Mouse (Mus musculus) hindbrain, embryonic 12.5 days (tissue): ENCODE data around the gene Tcaf2. TPM values are rescaled to one million over a fixed set of nuclear protein-coding genes. Genes with fewer than 3 reads are reported as not detected.
A peak's percentile ranks its signal among the peaks of the same experiment; 100 is the strongest.

Source experiments
- ATAC-seq: fragments of 200-750 bp; cut with Nextera tagmentation; 2 replicates; pipeline ENCODE4 v1.8.0; 2017; ENCODE audit warnings: moderate TSS enrichment; ENCODE audit not compliant: low FRiP score
- H3K27ac ChIP-seq: fragments of 300-500 bp; sonication (generic); 2 replicates; pipeline ENCODE4 v1.5.1; 2016; ENCODE audit warnings: mild to moderate bottlenecking
- H3K27me3 ChIP-seq: fragments of 300-500 bp; sonication (generic); 2 replicates; pipeline ENCODE4 v1.6.1; 2016; ENCODE audit warnings: mild to moderate bottlenecking
- H3K36me3 ChIP-seq: fragments of 300-500 bp; sonication (generic); 2 replicates; pipeline ENCODE4 v1.6.1; 2016; ENCODE audit warnings: mild to moderate bottlenecking
- H3K4me1 ChIP-seq: fragments of 300-500 bp; sonication (generic); 2 replicates; pipeline ENCODE4 v1.6.1; 2016
- H3K4me2 ChIP-seq: fragments of 300-500 bp; sonication (generic); replicated peaks from 2 replicates; pipeline ENCODE4 v1.6.1; 2016; ENCODE audit warnings: mild to moderate bottlenecking
- H3K4me3 ChIP-seq: fragments of 300-500 bp; sonication (generic); 2 replicates; pipeline ENCODE4 v1.5.1; 2016; ENCODE audit warnings: mild to moderate bottlenecking
- H3K9ac ChIP-seq: fragments of 300-500 bp; sonication (generic); 2 replicates; pipeline ENCODE4 v1.6.1; 2016; ENCODE audit warnings: mild to moderate bottlenecking, moderate library complexity
- H3K9me3 ChIP-seq: fragments of 300-500 bp; sonication (generic); replicated peaks from 2 replicates; pipeline ENCODE4 v1.6.1; 2016; ENCODE audit warnings: mild to moderate bottlenecking
- WGBS: fragments of 180-500 bp; shearing (Covaris S2); methylation state at CpG from one replicate; pipeline ENCODE4 v1.1.7; 2016; 5-methylcytosine and 5-hydroxymethylcytosine counted together
- polyA plus RNA-seq: library from polyadenylated mRNA; unstranded; fragments of >200 nt; fragmentation: Nextera tagmentation; extraction: Ambion mirVana; gene quantifications from 2 replicates; pipeline ENCODE4 v1.2.1, GENCODE M21; 2016

Tcaf2 gene
- 3.8 and 4.5 TPM in 2 replicates for polyA plus RNA-seq

- H3K4me1 ChIP-seq = no peaks in the 10 kb centered on the region
- ATAC-seq = peak; percentile 99
- H3K27ac ChIP-seq = no peak within 1 kb of the TSS
- H3K36me3 ChIP-seq = no peaks in the 10 kb centered on the region
- under 1% methylated on average over 23 of the region's 23 CpGs for WGBS
- peak within 1 kb of the TSS; percentile 37 for H3K4me3 ChIP-seq
- no peaks in the 10 kb centered on the region for H3K9me3 ChIP-seq
- no peaks in the 10 kb centered on the region for H3K27me3 ChIP-seq
- H3K4me2 ChIP-seq = peak within 1 kb of the TSS; percentile 58
- no peak within 1 kb of the TSS for H3K9ac ChIP-seq
Measured at GRCm38 (mm10) chr6:42644912-42645549, at the start of gene Tcaf2. Tcaf2 (minus strand) TSS chr6:42645254.

DNA sequence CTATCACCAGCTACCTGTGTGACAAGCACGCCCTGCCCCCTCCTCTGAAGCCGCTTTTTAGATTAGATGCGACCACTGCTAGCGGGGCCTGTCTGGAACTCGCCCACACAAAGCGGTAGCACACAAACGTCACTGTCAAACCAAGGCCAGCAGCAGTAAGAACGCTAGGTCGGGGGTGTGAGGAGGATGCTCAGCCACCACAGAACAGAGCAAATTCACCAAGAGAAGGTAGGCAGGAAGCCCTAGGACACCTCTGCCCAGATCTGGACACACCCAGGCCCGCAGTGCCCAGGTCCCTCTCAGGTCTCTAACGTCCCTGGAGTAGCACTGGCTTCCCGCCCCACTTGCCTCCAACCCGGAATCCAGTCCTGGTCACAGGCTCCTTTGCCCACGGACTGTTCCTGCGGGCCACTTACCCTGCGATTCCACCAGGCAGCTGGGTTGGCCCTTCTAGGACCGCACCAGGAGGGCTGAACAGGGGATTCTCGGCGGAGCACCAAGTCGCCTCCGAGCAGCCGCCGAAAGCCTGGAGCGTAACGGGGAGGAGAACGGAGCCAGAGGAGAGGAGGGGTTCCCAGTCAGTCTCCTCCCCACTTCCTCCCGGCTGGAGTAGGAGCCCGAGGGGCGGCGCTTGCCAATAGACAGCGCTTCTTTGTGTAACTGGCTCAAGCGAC, 47.6 kb upstream of the Tcaf2 start:
- Histone ChIP-seq H3K4me3 (peak overlapping the region; percentile 54), H3K27me3 (no peaks in the 10 kb centered on the region), H3K9ac (peak overlapping the region; percentile 96), H3K36me3 (peaks cover 9% of the 10 kb centered on the region), H3K4me1 (peaks cover 23% of the 10 kb centered on the region), H3K9me3 (no peaks in the 10 kb centered on the region), H3K27ac (peak overlapping the region; percentile 97), H3K4me2 (peak overlapping the region; percentile 68)
- under 1% methylated on average over 32 of the region's 32 CpGs for WGBS
- peak; percentile 93 for ATAC-seq

DNA sequence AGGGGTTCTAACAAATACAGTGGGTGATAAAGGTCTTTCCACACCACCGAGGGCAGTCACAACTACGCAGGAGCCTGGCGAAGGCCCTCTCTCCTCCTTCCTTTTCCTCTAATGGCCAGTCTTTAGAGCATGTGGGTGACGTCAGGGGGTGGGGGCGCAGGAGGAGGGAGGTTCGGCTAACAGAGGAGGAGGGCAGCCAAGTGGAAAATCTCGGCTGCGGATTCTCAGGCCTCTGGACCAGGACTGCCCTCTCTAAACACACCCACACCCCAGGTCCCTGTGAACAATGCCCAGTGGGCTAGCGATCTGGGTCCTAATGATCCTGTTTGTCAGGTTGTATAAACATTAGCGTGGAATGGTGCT, 47.1 kb upstream of the Tcaf2 start:
- H3K4me2 ChIP-seq = peak overlapping the region; percentile 68
- peaks cover 9% of the 10 kb centered on the region for H3K36me3 ChIP-seq
- H3K27ac ChIP-seq = peak overlapping the region; percentile 97
- H3K9ac ChIP-seq = peak overlapping the region; percentile 96
- peak; percentile 90 for ATAC-seq
- WGBS = 0% methylated on average over 10 of the region's 10 CpGs
- no peaks in the 10 kb centered on the region for H3K9me3 ChIP-seq
- no peaks in the 10 kb centered on the region for H3K27me3 ChIP-seq
- H3K4me1 ChIP-seq = peaks cover 23% of the 10 kb centered on the region
- H3K4me3 ChIP-seq = peak overlapping the region; percentile 54

GRCm38 (mm10) chr6:42689761-42690160, 44.7 kb upstream of the Tcaf2 start:
- no peak overlapping the region for H3K9ac ChIP-seq
- H3K27me3 ChIP-seq = no peaks in the 10 kb centered on the region
- H3K36me3 ChIP-seq = peaks cover 27% of the 10 kb centered on the region
- H3K4me2 ChIP-seq = no peak overlapping the region
- no peak for ATAC-seq
- no peak overlapping the region for H3K27ac ChIP-seq
- H3K4me3 ChIP-seq = no peak overlapping the region
- H3K4me1 ChIP-seq = peaks cover 23% of the 10 kb centered on the region
- H3K9me3 ChIP-seq = no peaks in the 10 kb centered on the region

DNA sequence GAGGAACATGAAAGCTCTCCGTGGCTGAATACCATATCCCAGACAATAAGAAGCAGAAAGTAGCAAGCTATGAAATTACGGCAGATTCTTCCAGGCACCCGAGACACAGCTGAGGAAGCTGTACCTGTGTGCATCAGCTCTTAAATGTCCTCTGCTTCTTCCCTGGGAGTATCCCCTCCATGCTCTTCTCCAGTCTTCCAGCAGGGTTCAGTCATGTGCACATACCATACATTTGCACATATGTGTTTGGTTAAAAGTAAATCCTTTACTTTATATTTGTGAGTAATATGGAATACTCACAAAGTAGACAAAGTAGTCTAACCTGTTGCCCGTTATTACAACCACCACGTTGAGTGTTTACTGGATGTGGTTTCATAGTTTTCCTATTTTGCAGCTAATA, 42.9 kb upstream of the Tcaf2 start:
- no peak for ATAC-seq
- Histone ChIP-seq H3K9me3 (no peaks in the 10 kb centered on the region), H3K4me2 (no peak overlapping the region), H3K4me3 (no peak overlapping the region), H3K27ac (no peak overlapping the region), H3K36me3 (peaks cover 34% of the 10 kb centered on the region), H3K27me3 (no peaks in the 10 kb centered on the region), H3K9ac (no peak overlapping the region), H3K4me1 (peaks cover 21% of the 10 kb centered on the region)
- WGBS = 90% methylated on average over 5 of the region's 5 CpGs

DNA sequence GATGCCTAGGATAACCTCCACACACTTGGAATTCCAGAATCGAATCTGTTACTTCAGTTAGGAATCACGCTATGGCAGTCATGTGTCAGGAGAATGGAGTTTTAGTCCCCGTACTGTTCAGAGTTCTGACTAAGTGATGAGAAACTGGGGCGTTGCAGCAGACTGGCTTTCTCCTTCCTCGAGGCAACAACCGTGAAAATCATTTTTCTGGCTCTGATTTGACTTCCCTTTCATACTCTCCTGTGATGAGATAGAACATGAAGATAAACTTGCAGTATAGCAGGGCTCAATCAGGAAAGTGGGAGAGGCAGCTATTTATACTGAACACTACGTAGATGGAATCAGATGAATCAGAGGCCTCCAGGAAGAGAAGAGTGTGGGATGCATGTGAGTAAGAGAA, 35.0 kb upstream of the Tcaf2 start:
- H3K27ac ChIP-seq = no peak overlapping the region
- peaks cover 59% of the 10 kb centered on the region for H3K36me3 ChIP-seq
- H3K4me2 ChIP-seq = no peak overlapping the region
- no peak for ATAC-seq
- WGBS = 88% methylated on average over 7 of the region's 7 CpGs
- H3K9ac ChIP-seq = no peak overlapping the region
- no peaks in the 10 kb centered on the region for H3K4me1 ChIP-seq
- no peaks in the 10 kb centered on the region for H3K9me3 ChIP-seq
- H3K27me3 ChIP-seq = no peaks in the 10 kb centered on the region
- H3K4me3 ChIP-seq = no peak overlapping the region

DNA sequence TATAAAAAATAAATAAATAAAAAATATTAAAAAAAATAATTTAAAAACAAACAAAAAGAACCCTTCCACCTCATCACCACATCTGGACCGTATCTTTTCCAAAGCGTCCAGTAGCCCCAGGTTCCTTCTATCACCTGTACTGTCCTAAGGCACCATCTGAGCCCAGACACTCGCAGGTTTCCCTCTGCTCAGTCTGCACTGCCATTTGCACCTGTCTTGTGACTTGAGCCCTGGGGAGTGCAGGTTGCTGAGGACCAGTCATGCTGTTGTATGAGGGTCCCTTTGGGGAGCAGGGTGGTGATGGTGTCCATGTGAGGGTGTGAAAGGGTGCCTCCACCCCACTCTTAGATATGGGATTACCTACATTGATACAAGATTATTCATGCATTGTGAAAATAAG, 31.0 kb upstream of the Tcaf2 start:
- Histone ChIP-seq H3K9ac (no peak overlapping the region), H3K4me3 (no peak overlapping the region), H3K9me3 (no peaks in the 10 kb centered on the region), H3K27me3 (no peaks in the 10 kb centered on the region), H3K4me1 (no peaks in the 10 kb centered on the region), H3K4me2 (no peak overlapping the region), H3K36me3 (peaks cover 82% of the 10 kb centered on the region), H3K27ac (no peak overlapping the region)
- no peak for ATAC-seq
- WGBS = 95% methylated on average over 3 of the region's 3 CpGs

DNA sequence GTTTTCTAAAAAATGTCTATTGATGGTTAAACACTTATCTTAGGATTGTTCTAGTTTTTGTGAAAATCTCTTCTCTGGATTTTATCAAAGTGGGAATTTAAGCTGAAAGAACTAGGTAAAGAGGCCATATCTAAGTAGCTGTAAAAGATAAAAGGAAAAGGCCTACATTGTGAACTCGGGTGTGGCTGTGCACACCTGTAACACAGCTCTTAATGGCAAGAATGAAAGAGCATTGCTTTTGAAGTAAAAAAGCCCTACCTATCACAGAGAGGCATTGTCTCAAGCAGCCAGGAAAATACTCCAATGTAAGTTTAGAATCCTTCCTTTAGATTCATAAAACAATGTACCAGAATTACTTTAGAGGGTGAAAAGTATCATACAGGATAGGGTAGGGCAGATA, 26.7 kb upstream of the Tcaf2 start:
- ATAC-seq = no peak
- H3K4me2 ChIP-seq = no peak overlapping the region
- H3K9me3 ChIP-seq = no peaks in the 10 kb centered on the region
- H3K27me3 ChIP-seq = no peaks in the 10 kb centered on the region
- no peak overlapping the region for H3K9ac ChIP-seq
- 86% methylated on average over 1 of the region's 1 CpGs for WGBS
- no peak overlapping the region for H3K4me3 ChIP-seq
- peaks cover 61% of the 10 kb centered on the region for H3K36me3 ChIP-seq
- H3K27ac ChIP-seq = no peak overlapping the region
- no peaks in the 10 kb centered on the region for H3K4me1 ChIP-seq

DNA sequence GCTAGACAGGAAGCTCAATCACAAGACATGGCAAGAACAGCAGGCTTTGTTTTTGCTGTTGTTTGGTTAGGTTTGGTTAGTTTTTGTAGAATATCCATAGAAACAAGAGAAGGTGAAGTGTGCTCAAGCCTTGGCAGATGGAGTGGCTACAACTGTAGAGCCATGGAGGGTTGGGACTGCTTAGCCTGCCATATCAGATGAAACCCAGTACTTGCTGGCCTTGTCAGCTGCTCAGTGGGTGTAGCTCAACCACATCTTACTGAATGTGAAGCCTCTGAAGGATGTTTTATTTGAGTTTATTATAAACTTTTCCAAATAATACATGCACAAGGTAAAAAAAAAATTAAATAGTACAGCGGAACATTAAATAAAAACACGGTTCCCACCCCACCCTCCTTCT, 22.7 kb upstream of the Tcaf2 start:
- no peak for ATAC-seq
- Histone ChIP-seq H3K4me2 (no peak overlapping the region), H3K36me3 (peaks cover 20% of the 10 kb centered on the region), H3K4me1 (no peaks in the 10 kb centered on the region), H3K9ac (no peak overlapping the region), H3K4me3 (no peak overlapping the region), H3K27ac (no peak overlapping the region), H3K9me3 (no peaks in the 10 kb centered on the region), H3K27me3 (no peaks in the 10 kb centered on the region)
- WGBS = 90% methylated on average over 2 of the region's 2 CpGs

DNA sequence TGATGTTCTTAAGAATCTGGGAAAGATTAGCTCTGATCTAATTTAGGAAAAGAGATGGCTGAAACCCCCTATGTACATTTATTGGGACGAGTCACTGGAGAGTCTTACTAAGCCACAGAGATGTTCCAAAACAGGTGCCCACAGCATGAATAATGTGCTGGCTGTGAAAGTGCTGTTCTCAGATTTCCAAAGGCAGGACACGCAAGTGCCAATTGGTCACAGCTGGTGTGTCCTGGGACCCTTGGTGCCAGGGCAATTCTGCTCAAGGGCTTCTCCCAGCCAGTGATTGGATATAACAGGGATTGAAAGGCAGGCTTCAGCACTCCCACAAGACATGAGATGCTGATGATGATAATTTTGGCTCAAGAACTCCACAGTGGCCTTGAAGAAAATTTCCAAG, 16.7 kb upstream of the Tcaf2 start:
- Histone ChIP-seq H3K27me3 (no peaks in the 10 kb centered on the region), H3K4me3 (no peak overlapping the region), H3K9ac (no peak overlapping the region), H3K9me3 (no peaks in the 10 kb centered on the region), H3K36me3 (no peaks in the 10 kb centered on the region), H3K27ac (no peak overlapping the region), H3K4me2 (no peak overlapping the region), H3K4me1 (no peaks in the 10 kb centered on the region)
- WGBS = 66% methylated on average over 2 of the region's 2 CpGs
- ATAC-seq = no peak

DNA sequence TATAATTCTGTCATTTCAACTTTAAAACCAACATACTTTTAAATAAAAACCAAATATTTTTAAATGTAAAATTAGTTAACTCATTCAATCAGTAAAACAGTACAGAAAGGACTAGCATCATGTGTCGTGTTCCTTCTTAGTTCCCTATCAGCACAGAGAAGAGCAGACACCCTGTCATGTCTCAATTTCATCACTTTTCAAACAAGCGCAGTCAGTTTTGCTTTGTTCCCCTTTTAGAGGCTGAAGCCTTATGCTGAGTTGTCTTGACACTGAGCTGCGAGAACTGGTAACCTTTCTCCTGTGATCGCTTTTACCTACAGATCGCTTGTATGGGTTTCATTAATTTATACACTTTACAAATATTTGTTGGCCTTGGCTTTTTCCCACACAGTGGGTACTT, 10.7 kb downstream of the Tcaf2 start:
- H3K36me3 ChIP-seq = no peaks in the 10 kb centered on the region
- no peaks in the 10 kb centered on the region for H3K4me1 ChIP-seq
- H3K4me2 ChIP-seq = no peak overlapping the region
- 80% methylated on average over 5 of the region's 5 CpGs for WGBS
- no peaks in the 10 kb centered on the region for H3K27me3 ChIP-seq
- no peak overlapping the region for H3K9ac ChIP-seq
- no peak overlapping the region for H3K4me3 ChIP-seq
- no peaks in the 10 kb centered on the region for H3K9me3 ChIP-seq
- ATAC-seq = no peak
- H3K27ac ChIP-seq = no peak overlapping the region

DNA sequence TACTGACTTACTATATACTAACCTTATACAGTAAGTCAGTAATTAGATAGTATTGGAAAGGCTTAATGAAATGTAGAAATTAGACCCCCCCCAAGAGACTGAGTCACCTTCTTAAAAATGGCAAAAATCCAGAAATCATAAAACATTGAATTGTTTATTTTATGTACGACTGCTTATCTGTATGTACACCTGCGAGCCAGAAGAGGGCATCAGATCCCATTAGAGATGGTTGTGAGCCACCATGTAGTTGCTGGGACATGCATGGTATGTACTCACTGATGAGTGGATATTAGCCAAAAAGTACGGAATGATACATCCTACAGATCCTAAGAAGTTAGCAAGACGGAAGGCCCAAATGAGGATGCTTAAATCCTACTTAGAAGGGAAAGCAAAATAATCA, 13.7 kb downstream of the Tcaf2 start:
- Histone ChIP-seq H3K4me3 (no peak overlapping the region), H3K36me3 (no peaks in the 10 kb centered on the region), H3K4me2 (no peak overlapping the region), H3K27ac (no peak overlapping the region), H3K27me3 (no peaks in the 10 kb centered on the region), H3K9me3 (no peaks in the 10 kb centered on the region), H3K4me1 (no peaks in the 10 kb centered on the region), H3K9ac (no peak overlapping the region)
- no peak for ATAC-seq
- WGBS = 75% methylated on average over 4 of the region's 4 CpGs

DNA sequence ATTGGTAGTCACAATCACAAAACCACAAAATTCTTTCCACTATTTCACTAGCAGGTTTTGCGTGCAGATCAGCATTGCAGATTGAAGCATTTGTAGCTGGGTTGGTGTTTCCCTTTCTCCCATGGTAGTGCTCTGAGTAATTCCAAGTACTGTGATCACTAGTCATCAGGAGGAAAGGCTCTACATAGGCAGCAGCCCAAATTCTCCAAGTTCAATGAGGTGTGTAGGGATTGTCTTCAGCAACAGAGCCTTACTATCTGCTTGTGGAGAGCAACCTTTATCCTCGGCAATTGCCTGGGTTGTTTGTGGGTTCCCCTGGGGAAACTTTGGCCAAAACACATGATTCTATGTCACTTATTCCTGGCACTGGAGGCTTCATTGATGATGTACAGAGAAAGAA, 28.1 kb downstream of the Tcaf2 start:
- H3K36me3 ChIP-seq = no peaks in the 10 kb centered on the region
- H3K9ac ChIP-seq = no peak overlapping the region
- no peak overlapping the region for H3K27ac ChIP-seq
- 84% methylated on average over 2 of the region's 2 CpGs for WGBS
- no peaks in the 10 kb centered on the region for H3K27me3 ChIP-seq
- no peak overlapping the region for H3K4me2 ChIP-seq
- H3K4me1 ChIP-seq = no peaks in the 10 kb centered on the region
- ATAC-seq = no peak
- H3K4me3 ChIP-seq = no peak overlapping the region
- no peaks in the 10 kb centered on the region for H3K9me3 ChIP-seq
